Mouse (Mus musculus) liver, embryonic 12.5 days (tissue): Measurements from ENCODE around the gene Psma7. TPM values are rescaled to one million over a fixed set of nuclear protein-coding genes. Genes with fewer than 3 reads are reported as not detected.

Experiments used
- ATAC-seq: fragments of 200-750 bp; cut with Nextera tagmentation; 2 replicates; pipeline ENCODE4 v1.8.0; 2017; ENCODE audit warnings: moderate number of reproducible peaks, mild to moderate bottlenecking, moderate library complexity
- H3K27ac ChIP-seq: fragments of 300-500 bp; sonication (generic); 2 replicates; pipeline ENCODE4 v1.5.1; 2016; ENCODE audit warnings: mild to moderate bottlenecking
- H3K27me3 ChIP-seq: fragments of 300-500 bp; sonication (generic); replicated peaks from 2 replicates; pipeline ENCODE4 v1.6.1; 2016; ENCODE audit warnings: mild to moderate bottlenecking, moderate library complexity
- H3K36me3 ChIP-seq: fragments of 300-500 bp; sonication (generic); 2 replicates; pipeline ENCODE4 v1.6.1; 2016; ENCODE audit warnings: mild to moderate bottlenecking, moderate library complexity
- H3K4me1 ChIP-seq: fragments of 300-500 bp; sonication (generic); 2 replicates; pipeline ENCODE4 v1.6.1; 2016
- H3K4me2 ChIP-seq: fragments of 300-500 bp; sonication (generic); 2 replicates; pipeline ENCODE4 v1.6.1; 2016; ENCODE audit warnings: mild to moderate bottlenecking, moderate library complexity
- H3K4me3 ChIP-seq: fragments of 300-500 bp; sonication (generic); 2 replicates; pipeline ENCODE4 v1.5.1; 2016; ENCODE audit warnings: mild to moderate bottlenecking, moderate library complexity
- H3K9ac ChIP-seq: fragments of 300-500 bp; sonication (generic); 2 replicates; pipeline ENCODE4 v1.6.1; 2016; ENCODE audit warnings: mild to moderate bottlenecking, moderate library complexity
- H3K9me3 ChIP-seq: fragments of 300-500 bp; sonication (generic); replicated peaks from 2 replicates; pipeline ENCODE4 v1.6.1; 2016; ENCODE audit warnings: mild to moderate bottlenecking, moderate library complexity
- WGBS: fragments of 180-500 bp; shearing (Covaris S2); methylation state at CpG from one replicate; pipeline ENCODE4 v1.1.7; 2016; ENCODE audit not compliant: insufficient replicate concordance; 5-methylcytosine and 5-hydroxymethylcytosine counted together
- polyA plus RNA-seq: library from polyadenylated mRNA; unstranded; fragments of >200 nt; fragmentation: Nextera tagmentation; extraction: Ambion mirVana; gene quantifications from 2 replicates; pipeline ENCODE4 v1.2.1, GENCODE M21; 2016

Psma7 gene
- polyA plus RNA-seq, 1 experiment from 2014 or later: 455 TPM

- Histone ChIP-seq H3K4me2 (no peak overlapping the region), H3K27me3 (peaks cover 53% of the 10 kb centered on the region), H3K27ac (no peak overlapping the region), H3K4me3 (no peak overlapping the region), H3K9ac (no peak overlapping the region), H3K36me3 (no peaks in the 10 kb centered on the region), H3K4me1 (peaks cover 11% of the 10 kb centered on the region), H3K9me3 (no peaks in the 10 kb centered on the region)
- no peak for ATAC-seq
- WGBS: 64% methylated on average over 7 of the region's 7 CpGs
Measured at GRCm38 (mm10) chr2:180020091-180020661, 22.1 kb downstream of the Psma7 start.

GRCm38 (mm10) chr2:180018573-180018972 is 23.7 kb downstream of the Psma7 start:
- ATAC-seq: no peak
- no peak overlapping the region for H3K4me3 ChIP-seq
- peaks cover 57% of the 10 kb centered on the region for H3K27me3 ChIP-seq
- H3K9me3 ChIP-seq: no peaks in the 10 kb centered on the region
- peaks cover 3% of the 10 kb centered on the region for H3K4me1 ChIP-seq
- no peaks in the 10 kb centered on the region for H3K36me3 ChIP-seq
- no peak overlapping the region for H3K27ac ChIP-seq
- H3K4me2 ChIP-seq: no peak overlapping the region
- WGBS: 73% methylated on average over 9 of the region's 9 CpGs
- H3K9ac ChIP-seq: no peak overlapping the region

- Histone ChIP-seq H3K4me2 (no peak overlapping the region), H3K36me3 (no peaks in the 10 kb centered on the region), H3K27me3 (peaks cover 49% of the 10 kb centered on the region), H3K4me1 (no peaks in the 10 kb centered on the region), H3K9me3 (no peaks in the 10 kb centered on the region), H3K27ac (no peak overlapping the region), H3K4me3 (no peak overlapping the region), H3K9ac (no peak overlapping the region)
- WGBS: 60% methylated on average over 4 of the region's 4 CpGs
- ATAC-seq: no peak
Measured at GRCm38 (mm10) chr2:180017632-180018031, 24.6 kb downstream of the Psma7 start.

GRCm38 (mm10) chr2:180013686-180014085 is 28.5 kb downstream of the Psma7 start:
- no peak overlapping the region for H3K4me2 ChIP-seq
- H3K4me1 ChIP-seq: no peaks in the 10 kb centered on the region
- H3K27ac ChIP-seq: no peak overlapping the region
- no peak for ATAC-seq
- H3K36me3 ChIP-seq: no peaks in the 10 kb centered on the region
- H3K27me3 ChIP-seq: peaks cover 15% of the 10 kb centered on the region; the same call in 1 of the 2 replicates
- H3K9ac ChIP-seq: no peak overlapping the region
- H3K9me3 ChIP-seq: no peaks in the 10 kb centered on the region
- H3K4me3 ChIP-seq: no peak overlapping the region
- WGBS: 75% methylated on average over 7 of the region's 7 CpGs

- ATAC-seq: no peak
- no peaks in the 10 kb centered on the region for H3K9me3 ChIP-seq
- no peaks in the 10 kb centered on the region for H3K4me1 ChIP-seq
- H3K4me3 ChIP-seq: no peak overlapping the region
- peaks cover 23% of the 10 kb centered on the region for H3K27me3 ChIP-seq
- H3K36me3 ChIP-seq: no peaks in the 10 kb centered on the region
- H3K4me2 ChIP-seq: no peak overlapping the region
- H3K9ac ChIP-seq: no peak overlapping the region
- 73% methylated on average over 6 of the region's 6 CpGs for WGBS
- no peak overlapping the region for H3K27ac ChIP-seq
Measured at GRCm38 (mm10) chr2:180011370-180011769, 30.9 kb downstream of the Psma7 start.

- WGBS: 72% methylated on average over 7 of the region's 7 CpGs
- Histone ChIP-seq H3K27ac (no peak overlapping the region), H3K36me3 (no peaks in the 10 kb centered on the region)
Measured at GRCm38 (mm10) chr2:180010686-180011085, 31.5 kb downstream of the Psma7 start.

GRCm38 (mm10) chr2:180006352-180007017 is 35.7 kb downstream of the Psma7 start:
- no peaks in the 10 kb centered on the region for H3K9me3 ChIP-seq
- H3K4me1 ChIP-seq: no peaks in the 10 kb centered on the region
- no peak overlapping the region for H3K9ac ChIP-seq
- no peaks in the 10 kb centered on the region for H3K36me3 ChIP-seq
- H3K27ac ChIP-seq: no peak overlapping the region
- 35% methylated on average over 9 of the region's 9 CpGs for WGBS
- no peak overlapping the region for H3K4me3 ChIP-seq
- no peak overlapping the region for H3K4me2 ChIP-seq
- peaks cover 28% of the 10 kb centered on the region for H3K27me3 ChIP-seq
- ATAC-seq: no peak

More at GRCm38 (mm10) chr2:180010686-180011085, 31.5 kb downstream of the Psma7 start:
- ATAC-seq: no peak
- no peaks in the 10 kb centered on the region for H3K4me1 ChIP-seq
- no peaks in the 10 kb centered on the region for H3K9me3 ChIP-seq
- peaks cover 27% of the 10 kb centered on the region for H3K27me3 ChIP-seq
- H3K4me2 ChIP-seq: no peak overlapping the region
- H3K4me3 ChIP-seq: no peak overlapping the region
- no peak overlapping the region for H3K9ac ChIP-seq

GRCm38 (mm10) chr2:180005656-180006351 is 36.4 kb downstream of the Psma7 start:
- Histone ChIP-seq H3K36me3 (no peaks in the 10 kb centered on the region), H3K9me3 (no peaks in the 10 kb centered on the region), H3K27me3 (peaks cover 28% of the 10 kb centered on the region), H3K4me1 (no peaks in the 10 kb centered on the region), H3K4me3 (no peak overlapping the region), H3K9ac (no peak overlapping the region), H3K27ac (no peak overlapping the region), H3K4me2 (no peak overlapping the region)
- WGBS: 33% methylated on average over 5 of the region's 5 CpGs
- no peak for ATAC-seq

GRCm38 (mm10) chr2:180001635-180002034 is 40.6 kb downstream of the Psma7 start:
- WGBS: 63% methylated on average over 9 of the region's 9 CpGs
- Histone ChIP-seq H3K9ac (no peak overlapping the region), H3K4me2 (no peak overlapping the region), H3K4me3 (no peak overlapping the region), H3K9me3 (no peaks in the 10 kb centered on the region), H3K27ac (no peak overlapping the region), H3K4me1 (no peaks in the 10 kb centered on the region), H3K27me3 (peaks cover 19% of the 10 kb centered on the region), H3K36me3 (no peaks in the 10 kb centered on the region)
- ATAC-seq: no peak

GRCm38 (mm10) chr2:179998431-179998830 is 43.8 kb downstream of the Psma7 start:
- H3K36me3 ChIP-seq: no peaks in the 10 kb centered on the region
- no peak overlapping the region for H3K4me2 ChIP-seq
- H3K27me3 ChIP-seq: 0 out of 2 replicates have a peak, but pooled peaks cover 3% of the 10 kb centered on the region
- no peak overlapping the region for H3K27ac ChIP-seq
- H3K4me1 ChIP-seq: no peaks in the 10 kb centered on the region
- H3K4me3 ChIP-seq: no peak overlapping the region
- WGBS: 51% methylated on average over 4 of the region's 4 CpGs
- no peak for ATAC-seq
- no peaks in the 10 kb centered on the region for H3K9me3 ChIP-seq
- no peak overlapping the region for H3K9ac ChIP-seq

- no peaks in the 10 kb centered on the region; the same call in 1 of the 2 replicates for H3K27me3 ChIP-seq
- WGBS: 71% methylated on average over 5 of the region's 5 CpGs
- no peak overlapping the region for H3K4me3 ChIP-seq
- ATAC-seq: no peak
- H3K9me3 ChIP-seq: no peaks in the 10 kb centered on the region
- no peak overlapping the region for H3K4me2 ChIP-seq
- no peaks in the 10 kb centered on the region for H3K36me3 ChIP-seq
- no peak overlapping the region for H3K27ac ChIP-seq
- no peaks in the 10 kb centered on the region for H3K4me1 ChIP-seq
- H3K9ac ChIP-seq: no peak overlapping the region
Measured at GRCm38 (mm10) chr2:179993071-179993470, 49.2 kb downstream of the Psma7 start.

- Histone ChIP-seq H3K4me1 (no peaks in the 10 kb centered on the region), H3K4me2 (no peak overlapping the region), H3K9ac (no peak overlapping the region), H3K4me3 (no peak overlapping the region), H3K27me3 (no peaks in the 10 kb centered on the region; the same call in 1 of the 2 replicates), H3K9me3 (no peaks in the 10 kb centered on the region), H3K27ac (no peak overlapping the region), H3K36me3 (no peaks in the 10 kb centered on the region)
- no peak for ATAC-seq
- 48% methylated on average over 1 of the region's 1 CpGs for WGBS
Measured at GRCm38 (mm10) chr2:179989098-179989497, 53.1 kb downstream of the Psma7 start.
